Mouse (Mus musculus): ENCODE results near the gene Hck.

Hck gene

GRCm38 (mm10) chr2:153198485-153198884 is 90.2 kb downstream of the Hck start:
- no peak for DNase-seq (ENCODE audit: low spot score in 2 of 2)

- no peak for DNase-seq (ENCODE audit: low spot score in 2 of 2)
These were observed 90.8 kb downstream of the Hck start for GRCm38 (mm10) chr2:153199114-153199513.

Measured in spleen, postnatal 10 days (tissue).